Mouse (Mus musculus) C2C12 (cell line): Measurements from ENCODE around the gene Cpsf4l.

Source experiments
- CTCF ChIP-seq: IDR thresholded peaks from one replicate; pipeline ENCODE4 v1.5.1; 2011; ENCODE audit not compliant: control insufficient read depth, insufficient read depth, insufficient read length
- FOSL1 ChIP-seq: IDR thresholded peaks from one replicate; pipeline ENCODE4 v1.8.0; 2011; ENCODE audit warnings: mild to moderate bottlenecking, low read length; ENCODE audit not compliant: poor library complexity, insufficient read depth, severe bottlenecking
- MAX ChIP-seq: IDR thresholded peaks from one replicate; pipeline ENCODE4 v1.6.1; 2011; ENCODE audit warnings: mild to moderate bottlenecking, control low read depth
- USF1 ChIP-seq: IDR thresholded peaks from one replicate; pipeline ENCODE4 v1.6.1; 2011; ENCODE audit warnings: low read depth, mild to moderate bottlenecking, control low read depth, moderate library complexity

- TF ChIP-seq USF1 = no peak
- no peak for TF ChIP-seq CTCF
- no peak for TF ChIP-seq MAX
- no peak for TF ChIP-seq FOSL1
These were observed 25.3 kb upstream of the Cpsf4l start for GRCm38 (mm10) chr11:113735151-113735550.
